Mouse (Mus musculus): Measurements from ENCODE around the gene Eps8l2.

Eps8l2 gene

GRCm38 (mm10) chr7:141338576-141339131 lies at the start of gene Eps8l2:
Eps8l2 (plus strand) TSS chr7:141338880.
- no peak for DNase-seq

GRCm38 (mm10) chr7:141291921-141292582 lies 46.6 kb upstream of the Eps8l2 start, which contains the start of gene Drd4:
Drd4 (plus strand) TSS chr7:141292006.
- DNase-seq: no peak

DNA sequence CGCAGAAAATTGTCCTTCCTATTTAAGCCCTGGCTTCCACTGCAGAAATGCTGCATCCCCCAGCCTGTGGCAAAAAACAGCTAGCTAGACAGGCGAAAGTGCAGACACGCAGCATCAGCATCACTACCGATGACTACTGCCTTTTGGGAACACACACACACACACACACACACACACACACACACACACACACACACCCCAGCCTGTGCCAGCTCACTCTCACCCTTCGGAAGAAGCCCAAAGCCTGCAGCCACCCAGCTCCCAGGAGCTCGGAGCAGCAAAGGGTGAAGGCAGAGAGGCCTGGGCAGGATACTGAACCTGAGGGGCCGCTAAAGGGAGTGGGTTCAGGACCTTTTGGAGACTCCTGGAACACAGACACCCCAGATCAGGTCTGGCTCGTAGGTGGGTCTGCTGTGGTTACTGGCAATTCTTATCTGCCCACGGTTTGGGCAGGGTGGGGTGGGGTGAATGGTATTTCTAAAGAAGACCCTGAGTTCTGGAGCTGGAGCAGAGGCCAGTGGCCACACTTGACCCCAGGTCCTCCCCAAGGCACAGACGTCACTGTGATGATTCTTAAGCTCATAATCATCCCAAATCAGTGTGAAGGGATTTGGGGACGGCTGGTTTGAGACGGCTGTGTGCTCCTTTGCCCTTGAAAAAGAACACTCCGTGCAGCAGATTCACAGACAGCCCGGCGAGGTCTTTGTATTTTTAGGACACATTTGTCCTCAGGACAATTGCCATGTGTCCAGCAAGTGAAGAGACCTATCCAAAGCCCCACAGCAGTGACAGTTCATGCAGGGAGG lies 45.9 kb upstream of the Eps8l2 start:
- DNase-seq: no peak

DNA sequence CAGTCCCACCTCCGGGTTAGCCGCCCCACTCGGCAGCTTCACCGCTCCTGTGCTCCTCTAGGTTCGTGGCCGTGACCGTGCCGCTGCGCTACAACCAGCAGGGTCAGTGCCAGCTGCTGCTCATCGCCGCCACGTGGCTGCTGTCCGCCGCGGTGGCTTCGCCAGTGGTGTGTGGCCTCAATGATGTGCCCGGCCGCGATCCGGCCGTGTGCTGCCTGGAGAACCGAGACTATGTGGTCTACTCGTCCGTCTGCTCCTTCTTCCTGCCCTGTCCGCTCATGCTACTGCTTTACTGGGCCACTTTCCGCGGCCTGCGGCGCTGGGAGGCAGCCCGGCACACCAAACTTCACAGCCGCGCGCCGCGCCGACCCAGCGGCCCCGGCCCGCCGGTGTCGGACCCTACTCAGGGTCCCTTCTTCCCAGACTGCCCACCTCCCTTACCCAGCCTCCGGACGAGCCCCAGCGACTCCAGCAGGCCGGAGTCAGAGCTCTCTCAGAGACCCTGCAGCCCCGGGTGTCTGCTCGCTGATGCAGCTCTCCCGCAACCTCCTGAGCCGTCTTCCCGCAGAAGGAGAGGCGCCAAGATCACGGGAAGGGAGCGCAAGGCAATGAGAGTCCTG lies 44.7 kb upstream of the Eps8l2 start:
- no peak for DNase-seq

GRCm38 (mm10) chr7:141294479-141294878 lies 44.2 kb upstream of the Eps8l2 start:
- DNase-seq: no peak

- no peak for DNase-seq
These were observed 40.6 kb upstream of the Eps8l2 start for GRCm38 (mm10) chr7:141297926-141298650.

GRCm38 (mm10) chr7:141299175-141299574 lies 39.5 kb upstream of the Eps8l2 start:
- peak; percentile 89 for DNase-seq

DNA sequence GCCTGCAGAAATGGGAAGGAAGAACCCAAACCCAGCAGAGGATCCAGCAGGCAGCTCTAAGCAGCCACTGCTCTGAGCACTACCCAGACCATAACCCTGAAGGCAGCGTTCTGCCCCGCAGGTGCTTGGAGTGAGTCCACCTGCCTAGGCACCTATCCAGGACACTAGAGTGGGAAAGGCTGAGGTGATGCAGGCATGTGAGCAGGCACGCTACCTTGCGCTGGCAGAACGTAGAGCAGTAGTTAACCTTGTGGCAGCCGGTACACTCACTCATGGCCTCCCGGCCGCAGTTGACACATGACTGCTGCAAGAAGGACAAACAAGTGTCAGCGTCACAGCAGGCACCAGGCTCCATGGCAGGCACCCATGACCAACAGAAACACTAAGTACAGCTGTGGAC lies 37.3 kb upstream of the Eps8l2 start:
- peak; percentile 83 for DNase-seq

DNA sequence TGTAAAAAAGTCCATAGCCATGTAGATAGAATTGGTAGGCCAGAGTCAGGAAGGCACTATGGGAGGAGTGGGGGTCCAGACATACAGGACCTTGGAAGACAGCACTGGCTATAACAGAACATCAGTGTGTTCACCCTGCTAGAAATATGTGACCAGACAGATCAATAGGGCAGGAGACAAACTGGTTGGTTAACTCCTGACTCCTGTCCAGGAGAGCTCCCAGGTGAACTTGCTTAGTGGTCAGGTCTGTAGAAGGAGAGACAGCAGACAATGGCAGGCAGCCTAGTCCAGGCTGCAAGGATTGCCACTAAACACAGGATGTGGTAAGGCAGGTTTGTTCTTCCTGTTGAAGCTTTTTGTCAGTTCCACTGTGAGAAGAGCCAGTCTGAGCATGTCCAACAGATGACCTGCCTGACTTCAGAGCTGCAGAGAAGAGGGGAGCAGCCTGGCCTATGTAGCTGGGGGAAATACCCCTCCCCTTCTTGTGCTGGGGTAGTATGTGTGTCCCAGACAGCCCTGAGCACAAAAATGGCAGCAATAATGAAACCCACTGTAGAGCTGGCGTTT lies 35.9 kb upstream of the Eps8l2 start:
- no peak for DNase-seq

DNA sequence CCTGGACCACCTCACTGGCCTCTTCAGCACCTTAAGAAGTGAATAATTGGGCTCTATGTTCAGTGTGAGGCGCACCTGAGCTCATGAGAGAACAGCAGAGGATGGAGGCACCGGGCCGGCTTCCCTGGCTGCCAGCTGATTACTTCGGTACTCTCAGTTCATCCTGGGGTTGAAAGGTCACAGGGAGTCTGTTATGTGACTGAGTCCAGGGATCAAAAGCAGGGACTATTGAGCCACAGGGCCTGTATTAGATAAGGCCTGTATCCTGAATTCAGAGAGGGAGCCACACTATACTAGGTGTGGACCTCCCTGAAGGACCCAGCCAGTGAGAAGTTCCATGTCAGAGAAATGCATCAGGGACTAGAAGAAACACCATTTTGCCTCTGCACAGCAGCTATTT lies 34.1 kb upstream of the Eps8l2 start:
- no peak for DNase-seq

GRCm38 (mm10) chr7:141314416-141314815 lies 24.3 kb upstream of the Eps8l2 start:
- DNase-seq: no peak

- no peak for DNase-seq
These were observed 23.6 kb upstream of the Eps8l2 start for GRCm38 (mm10) chr7:141315076-141315475.

GRCm38 (mm10) chr7:141315974-141316373 lies 22.7 kb upstream of the Eps8l2 start:
- DNase-seq: no peak

GRCm38 (mm10) chr7:141317619-141318132 lies 21.0 kb upstream of the Eps8l2 start:
- DNase-seq: no peak

- no peak for DNase-seq
These were observed 19.2 kb upstream of the Eps8l2 start for GRCm38 (mm10) chr7:141319446-141319845.

DNA sequence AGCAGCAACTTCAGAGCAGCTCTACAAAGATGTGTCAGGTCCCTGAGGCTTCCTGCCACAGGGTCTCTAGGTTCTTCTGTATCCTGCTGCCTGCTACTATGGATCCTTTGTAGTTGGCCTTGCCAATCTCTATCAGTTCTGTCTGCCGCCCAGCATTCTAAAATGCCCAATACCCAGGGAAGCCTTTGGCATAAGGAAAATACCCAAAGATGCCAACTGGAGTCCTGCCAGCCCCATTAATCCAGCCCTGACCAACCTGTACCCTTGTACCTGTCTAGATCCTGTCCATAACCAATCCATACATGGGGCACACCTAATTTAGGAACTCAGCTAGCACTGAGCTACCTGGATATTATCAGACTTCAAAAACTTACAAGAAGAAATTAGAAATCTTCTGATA lies 14.0 kb upstream of the Eps8l2 start:
- DNase-seq: no peak

DNA sequence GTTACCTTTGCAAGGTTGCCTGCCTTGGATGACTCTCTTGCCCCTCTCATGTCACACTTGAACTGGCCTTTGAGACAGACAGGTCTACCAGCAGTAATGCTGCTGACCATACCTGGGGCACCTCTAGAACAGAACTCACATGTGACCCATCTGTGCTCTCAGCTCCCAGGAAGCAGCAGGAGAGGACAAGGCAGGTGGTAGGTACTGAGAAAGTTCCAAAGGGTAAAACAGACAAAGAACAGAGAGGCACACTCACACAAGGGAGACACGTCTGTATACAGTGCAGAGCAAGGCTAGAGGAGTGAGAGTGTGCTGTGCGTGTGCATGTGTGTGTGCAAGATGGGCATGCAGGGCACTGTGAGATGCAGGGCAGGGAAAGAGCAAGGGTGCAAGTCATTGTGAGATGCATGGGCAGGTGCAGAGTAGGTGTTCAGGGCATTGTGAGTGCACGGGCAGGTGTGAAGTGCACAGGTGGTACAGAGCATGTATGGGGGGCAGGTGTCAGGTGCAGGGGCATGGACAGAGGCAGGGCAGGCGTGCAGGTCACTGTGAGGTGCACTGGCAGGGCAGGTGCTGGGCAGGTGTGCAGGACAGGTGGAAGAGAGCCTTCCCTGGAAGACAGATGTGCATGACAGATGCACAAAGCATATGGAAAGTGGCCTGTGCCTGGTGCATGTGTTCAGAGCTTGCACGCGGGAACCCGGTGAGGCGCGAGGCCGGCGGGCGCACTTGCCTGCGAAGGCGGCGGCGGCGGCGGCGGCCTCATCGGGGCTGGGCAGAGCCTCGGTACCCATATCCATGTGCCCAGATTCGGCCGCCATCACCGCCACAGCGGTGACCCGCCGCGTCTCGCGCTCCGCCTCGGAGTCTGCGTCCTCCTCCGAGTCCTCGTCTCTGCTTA lies 11.9 kb upstream of the Eps8l2 start:
- DNase-seq: peak; percentile 75

DNA sequence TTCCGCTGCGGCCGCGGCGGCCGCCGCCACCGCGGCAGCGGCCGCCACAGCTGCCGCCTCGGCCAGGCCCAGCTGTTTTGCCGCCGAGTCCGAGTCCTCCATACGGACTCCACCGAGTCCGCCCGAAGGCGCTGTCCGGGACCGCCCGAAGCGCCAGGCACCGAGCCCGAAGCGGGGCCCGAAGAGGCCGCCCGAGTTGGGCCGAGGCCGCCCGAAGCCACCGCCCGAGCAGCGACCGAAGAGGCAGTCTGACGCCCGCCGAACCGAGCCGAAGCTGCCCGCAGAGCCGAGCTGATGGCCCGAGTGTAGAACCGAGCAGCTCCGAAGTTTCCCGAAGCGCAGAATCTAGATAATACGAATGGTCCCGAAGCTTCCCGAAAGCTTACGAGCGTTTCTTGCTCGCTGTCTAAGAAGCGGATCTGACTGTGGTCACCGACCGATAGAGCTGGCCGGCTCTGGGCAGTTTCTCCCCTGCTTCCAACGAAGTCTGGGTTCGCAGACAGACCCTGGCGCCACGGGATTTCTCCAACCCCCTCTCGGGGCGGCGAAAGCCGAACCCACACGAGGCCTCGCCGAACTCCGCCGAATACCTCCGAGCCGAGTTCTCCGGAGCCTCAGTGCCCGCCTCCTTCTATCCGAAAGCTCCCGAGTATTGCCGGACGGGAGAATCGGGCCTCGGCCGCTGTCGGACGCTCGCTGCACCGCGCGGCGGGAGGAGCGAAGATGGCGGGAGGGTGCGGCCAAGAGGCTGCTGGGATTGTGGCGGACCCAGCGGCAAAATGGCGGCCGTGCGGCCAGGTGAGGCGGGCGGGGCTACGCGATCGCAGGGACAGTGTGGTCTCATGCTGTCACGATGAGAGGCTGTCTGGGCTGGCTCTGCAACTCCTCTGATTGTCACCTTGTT lies 11.0 kb upstream of the Eps8l2 start, which contains the start of the genes Deaf1 and Tmem80:
Gene Deaf1, minus strand, starts transcription at position 222 of the 904 bp plus-strand sequence.
Gene Tmem80, plus strand, starts transcription at position 271 of the 904 bp plus-strand sequence.
- peak; percentile 100 for DNase-seq

- peak; percentile 82 for DNase-seq
These were observed 10.2 kb upstream of the Eps8l2 start for GRCm38 (mm10) chr7:141328373-141328990.

All from cerebellum, adult 9-10 months (tissue).